Mouse (Mus musculus) v-Abl transformed pro-B cells (cell line): ENCODE measurements around the gene Zfp618.

Source experiments
- in situ Hi-C, 2 experiments: fragments of 400-800 bp; cut with MboI; formaldehyde crosslinking; loops; one replicate each; pipeline ENCODE4 v1.15.1; 2025; ENCODE audit not compliant: unreplicated experiment in 2 of 2

The Zfp618 gene

DNA sequence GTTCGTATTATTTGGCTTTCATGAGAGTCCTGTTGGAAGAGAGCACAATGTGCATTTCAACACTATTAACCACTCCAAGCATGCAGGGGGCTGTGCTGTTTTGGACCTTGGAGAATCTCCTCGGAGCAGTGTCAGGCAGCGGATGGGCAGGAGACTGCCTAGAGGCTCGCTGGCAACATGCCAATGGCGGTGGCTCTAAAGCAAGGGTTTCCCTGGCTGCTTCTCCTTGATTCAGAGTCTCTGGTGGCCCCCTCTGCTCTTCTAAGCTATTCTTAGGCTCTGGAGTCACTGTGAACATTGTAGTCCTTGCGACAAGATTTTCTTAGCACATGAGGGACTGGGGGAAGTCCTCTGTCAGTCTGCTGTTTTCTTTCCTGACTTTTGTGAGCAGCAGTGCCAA, 33.5 kb downstream of the Zfp618 start:
- in situ Hi-C loops, result no loop called here

GRCm38 (mm10) chr4:62999321-62999720, 33.9 kb downstream of the Zfp618 start:
- in situ Hi-C loops, result no loop called here

DNA sequence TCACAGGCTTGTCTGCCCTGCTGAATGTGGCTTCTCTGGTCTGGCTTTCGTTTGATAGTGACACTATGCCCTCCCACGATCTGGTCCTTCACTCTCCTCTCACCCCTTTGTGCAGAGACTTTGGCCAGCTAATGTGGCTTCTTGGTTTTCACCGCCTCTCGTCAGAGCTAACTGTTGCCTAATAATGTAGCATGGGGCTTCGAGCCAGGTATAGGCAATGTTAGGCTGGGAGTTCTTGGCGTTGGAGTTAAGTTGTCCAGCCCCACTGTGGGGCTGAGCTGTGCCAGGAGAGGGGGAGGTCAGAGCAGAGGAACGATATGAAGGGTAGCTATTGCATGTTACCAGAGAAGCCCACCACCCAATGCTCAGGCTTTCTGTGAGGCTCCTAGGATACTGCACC, 34.5 kb downstream of the Zfp618 start:
- in situ Hi-C loops, result no loop called here

DNA sequence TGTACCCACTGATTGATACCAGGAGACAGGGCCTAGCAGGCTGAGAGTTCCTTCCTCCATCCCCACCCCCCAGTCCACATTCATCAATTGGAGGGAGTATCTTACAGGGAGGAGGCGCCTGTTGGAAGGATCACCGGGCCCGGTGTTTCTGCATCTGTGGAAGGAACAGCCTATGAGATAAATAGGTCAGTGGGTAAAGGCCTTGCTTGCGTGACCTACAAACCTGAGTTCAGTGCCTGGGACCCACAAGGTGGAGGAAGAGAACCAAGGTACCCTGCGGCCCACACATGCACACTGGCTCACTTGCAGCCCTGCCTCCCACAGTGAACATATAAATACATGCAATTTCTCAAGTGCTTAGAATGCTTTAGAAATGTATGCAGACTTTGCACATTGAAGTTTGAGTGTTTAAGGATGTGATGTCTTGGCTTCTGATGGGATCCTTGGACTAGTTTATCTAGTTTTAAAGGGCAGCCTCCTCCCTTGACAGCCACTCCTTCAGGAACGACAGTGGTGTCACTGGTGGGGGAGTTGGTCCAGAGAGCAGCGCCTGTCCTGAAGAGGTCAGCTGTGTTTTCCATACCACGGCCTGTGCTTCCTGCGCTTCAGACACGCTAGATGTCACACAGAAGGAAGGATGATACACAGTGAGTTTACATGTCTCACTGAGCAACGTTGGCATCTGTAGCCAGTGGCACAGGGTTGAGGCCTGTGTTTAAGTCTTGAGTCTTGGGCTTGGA, 35.1 kb downstream of the Zfp618 start:
- in situ Hi-C loops, result no loop called here

- in situ Hi-C loops, result no loop called here
These were observed 37.0 kb downstream of the Zfp618 start for GRCm38 (mm10) chr4:63002386-63002785.

DNA sequence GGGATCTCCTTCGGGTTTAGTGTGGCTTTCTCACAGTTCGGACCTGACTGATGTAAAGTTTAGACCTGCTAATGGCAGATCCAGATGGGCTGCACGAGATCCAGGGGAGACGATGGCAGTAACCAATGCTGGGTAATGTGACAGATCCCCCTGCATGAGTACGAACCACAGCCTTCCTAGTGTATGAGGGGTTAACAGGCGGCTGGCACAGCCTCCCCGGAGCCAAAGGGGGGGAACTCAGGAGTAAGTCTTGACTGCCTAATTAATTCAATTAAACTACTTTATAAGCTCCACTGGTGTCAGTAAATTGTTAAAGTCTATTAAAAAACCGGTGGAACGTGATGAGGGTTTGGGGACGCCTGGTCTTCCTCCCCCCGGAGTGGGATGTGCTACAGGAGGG, 39.1 kb downstream of the Zfp618 start:
- in situ Hi-C loops, result no loop called here

DNA sequence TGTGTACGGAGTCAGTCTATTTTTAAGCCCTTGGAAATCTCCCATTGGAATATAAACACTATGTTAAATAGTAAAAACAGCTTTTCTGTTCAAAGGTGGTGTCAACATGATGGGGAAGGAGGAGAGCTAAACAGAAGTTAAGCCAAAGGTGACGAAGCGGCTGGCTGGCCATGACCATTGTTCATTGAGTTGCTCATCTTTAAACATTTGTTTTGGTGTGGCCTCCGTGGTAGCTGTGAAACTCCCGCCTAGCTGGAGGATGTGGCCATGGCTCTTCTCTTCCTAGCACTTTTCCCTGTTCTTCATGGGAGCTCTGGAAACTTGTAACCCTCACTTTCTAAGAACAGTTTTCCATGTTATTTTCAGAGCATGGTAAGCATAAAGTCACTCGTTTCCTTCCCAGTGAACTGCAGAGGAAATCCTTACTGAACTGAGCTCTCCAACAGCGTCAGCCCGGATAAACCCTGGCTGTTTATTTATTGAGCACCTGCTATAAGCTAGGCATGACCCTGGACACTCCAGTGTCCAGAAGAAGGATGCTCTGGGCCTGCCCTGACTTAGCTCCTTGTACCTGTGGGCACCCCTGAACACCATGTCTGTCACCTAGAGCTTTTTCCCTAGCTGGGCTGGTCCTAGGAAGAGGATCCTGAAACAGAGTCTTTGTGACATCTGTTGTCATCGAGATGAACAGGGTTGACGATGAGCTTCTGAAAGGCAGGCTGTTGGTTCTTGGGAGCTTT, 40.2 kb downstream of the Zfp618 start:
- in situ Hi-C loops, result no loop called here

DNA sequence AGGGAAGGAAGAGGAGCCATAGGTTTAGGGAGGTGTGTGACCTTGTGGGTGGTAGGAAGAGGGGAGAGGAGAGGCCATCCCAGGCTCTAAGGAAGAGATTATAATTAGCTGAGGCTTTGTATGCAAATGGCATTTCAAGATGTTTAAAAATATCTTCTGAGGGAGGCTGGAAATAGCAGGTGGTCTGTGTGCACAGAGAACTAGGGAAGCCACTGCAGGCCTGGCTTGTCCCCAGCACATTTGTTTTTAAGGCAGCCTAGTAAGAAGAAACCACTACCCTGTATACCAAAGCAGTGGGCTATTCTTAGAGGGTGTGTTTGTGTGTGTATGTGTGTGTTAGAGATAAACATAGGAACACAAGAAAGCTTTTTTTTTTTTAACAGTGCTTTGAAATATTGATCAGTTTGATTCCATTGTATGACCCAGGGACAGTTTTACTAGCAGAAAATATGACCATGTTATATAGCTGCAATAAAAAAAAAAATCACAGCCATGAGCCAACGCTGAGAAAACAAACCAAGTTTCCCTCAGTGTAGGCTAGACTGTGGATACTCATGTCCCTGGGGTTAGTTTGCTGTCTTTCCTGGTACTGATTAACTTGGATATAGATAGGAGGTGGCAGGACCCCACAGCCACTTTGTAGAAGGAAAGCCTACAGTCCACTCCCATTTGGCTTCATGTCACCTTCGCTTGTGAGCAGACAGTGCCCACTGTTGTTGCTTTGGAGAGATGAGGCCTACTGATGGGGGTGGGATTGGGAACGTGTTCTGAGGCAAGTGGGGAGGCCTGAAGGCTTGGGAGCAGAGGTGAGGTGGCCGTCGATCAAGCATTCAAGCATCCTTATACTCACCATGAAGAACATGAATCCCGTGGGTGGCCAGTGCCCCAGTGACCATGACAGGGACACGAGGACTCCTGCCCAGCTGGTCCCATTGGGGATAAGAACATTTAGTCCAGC, 41.1 kb downstream of the Zfp618 start:
- in situ Hi-C loops, result no loop called here

DNA sequence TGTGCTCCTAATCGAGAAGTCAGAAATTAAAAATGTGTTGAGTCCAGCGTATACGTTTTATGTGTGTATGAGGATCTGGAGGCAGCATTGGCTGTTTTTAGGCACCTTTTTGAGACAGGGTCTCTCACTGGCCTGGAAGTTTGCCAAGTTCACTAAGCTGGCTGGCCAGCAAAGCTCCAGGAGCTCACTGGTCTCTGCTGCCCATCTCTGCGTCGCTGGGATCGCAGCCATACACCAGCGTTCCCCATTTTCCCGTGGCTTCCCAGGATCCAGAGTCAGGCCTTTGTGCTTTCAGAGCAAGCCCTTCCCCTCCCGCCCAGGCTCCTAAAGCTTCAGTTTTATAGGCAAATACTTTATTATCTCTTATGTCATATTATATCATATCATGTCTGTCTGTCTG, 42.8 kb downstream of the Zfp618 start:
- in situ Hi-C loops, result no loop called here

- in situ Hi-C loops, result no loop called here
These were observed 43.4 kb downstream of the Zfp618 start for GRCm38 (mm10) chr4:63008822-63009221.

- in situ Hi-C loops, result no loop called here
These were observed 44.4 kb downstream of the Zfp618 start for GRCm38 (mm10) chr4:63009821-63010220.

DNA sequence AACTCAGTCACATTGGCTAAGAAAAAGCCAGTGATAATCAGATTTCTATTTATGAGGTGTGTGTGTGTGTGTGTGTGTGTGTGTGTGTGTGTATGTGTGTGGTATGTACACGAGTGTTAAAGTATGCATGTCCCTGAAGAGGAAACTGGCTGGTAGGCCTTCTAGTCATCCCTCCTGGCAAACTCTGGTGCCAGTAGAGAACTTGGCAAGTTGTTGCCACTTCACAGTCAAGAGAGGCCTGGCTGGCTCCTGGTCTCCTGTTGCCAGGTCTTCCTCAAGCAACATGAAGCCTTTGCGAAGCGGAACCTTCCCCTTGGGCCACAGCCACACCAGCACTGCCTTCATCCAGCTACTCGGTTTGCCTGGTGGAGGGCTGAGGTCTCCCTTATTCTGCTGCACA, 44.9 kb downstream of the Zfp618 start:
- in situ Hi-C loops, result no loop called here

- in situ Hi-C loops, result no loop called here
These were observed 53.2 kb downstream of the Zfp618 start for GRCm38 (mm10) chr4:63018616-63019015.

DNA sequence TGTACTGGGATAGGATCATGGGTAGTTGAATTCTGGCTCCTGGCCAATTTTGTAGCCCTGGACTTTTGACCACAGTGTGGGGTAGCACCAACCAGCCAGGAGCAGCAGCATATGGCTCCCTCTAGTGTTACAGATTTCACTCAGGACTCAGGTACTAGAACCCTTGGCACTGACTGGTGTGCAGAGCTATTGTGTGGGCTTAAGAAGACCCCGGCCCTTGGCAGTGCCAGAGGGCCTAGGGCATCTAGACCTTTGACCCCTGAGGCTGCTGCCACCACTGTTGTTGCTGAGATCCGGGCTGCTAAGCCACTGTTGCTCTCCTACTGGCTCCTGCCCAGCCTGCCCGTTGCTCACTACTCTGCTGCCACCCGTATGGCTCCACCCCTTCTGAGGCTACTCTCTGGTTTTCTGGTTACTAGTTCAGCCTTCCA, 54.1 kb downstream of the Zfp618 start:
- in situ Hi-C loops, result no loop called here

- in situ Hi-C loops, result no loop called here
These were observed 55.8 kb downstream of the Zfp618 start for GRCm38 (mm10) chr4:63021034-63021700.

GRCm38 (mm10) chr4:63023465-63023864, 58.1 kb downstream of the Zfp618 start:
- in situ Hi-C loops, result no loop called here

DNA sequence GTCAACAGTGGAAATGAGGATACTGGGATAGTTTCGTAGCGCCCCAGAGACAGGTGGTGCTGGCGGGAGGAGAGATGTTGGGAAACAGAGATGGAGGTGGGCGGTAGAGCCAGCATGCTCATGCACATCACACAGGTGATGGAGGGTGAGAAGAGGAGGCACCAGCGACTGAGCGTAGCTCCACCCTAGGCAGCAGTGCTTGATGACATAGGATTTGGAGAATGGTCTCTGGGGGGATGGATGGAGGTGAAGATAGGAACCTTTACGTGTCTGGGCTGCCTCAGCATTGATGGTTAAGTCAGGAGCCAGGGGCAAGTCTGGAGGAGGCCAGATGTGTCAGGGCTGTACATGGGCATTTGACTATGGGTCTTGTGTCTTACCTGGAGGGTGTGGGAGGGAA, 58.7 kb downstream of the Zfp618 start:
- in situ Hi-C loops, result no loop called here

DNA sequence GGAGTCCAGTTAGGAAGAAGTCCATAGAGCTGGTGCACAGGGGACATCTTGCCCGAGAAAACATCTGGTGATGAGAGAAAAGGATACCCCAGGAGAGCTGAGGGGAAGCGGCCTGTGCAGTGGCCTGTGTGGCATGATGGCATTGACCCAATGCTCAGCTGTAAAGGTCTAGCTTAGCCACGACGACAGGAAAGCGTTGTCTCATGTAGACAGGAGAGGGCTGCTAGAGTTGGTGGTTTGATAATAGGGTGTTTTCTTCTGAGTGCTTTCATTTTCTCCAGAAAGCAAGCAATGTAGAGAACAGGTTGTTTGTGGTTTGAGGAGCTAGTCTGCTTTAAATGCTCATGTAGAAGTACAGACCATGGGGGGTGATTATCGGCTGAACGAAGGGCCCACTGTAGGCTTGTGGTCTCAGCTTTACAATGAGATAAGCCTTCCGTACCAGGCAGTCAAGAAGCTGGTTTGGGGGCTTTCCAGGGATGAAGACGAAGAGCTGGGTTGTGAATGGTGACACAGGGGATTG, 59.4 kb downstream of the Zfp618 start:
- in situ Hi-C loops, result no loop called here

GRCm38 (mm10) chr4:63025306-63025705, 59.9 kb downstream of the Zfp618 start:
- in situ Hi-C loops, result no loop called here

DNA sequence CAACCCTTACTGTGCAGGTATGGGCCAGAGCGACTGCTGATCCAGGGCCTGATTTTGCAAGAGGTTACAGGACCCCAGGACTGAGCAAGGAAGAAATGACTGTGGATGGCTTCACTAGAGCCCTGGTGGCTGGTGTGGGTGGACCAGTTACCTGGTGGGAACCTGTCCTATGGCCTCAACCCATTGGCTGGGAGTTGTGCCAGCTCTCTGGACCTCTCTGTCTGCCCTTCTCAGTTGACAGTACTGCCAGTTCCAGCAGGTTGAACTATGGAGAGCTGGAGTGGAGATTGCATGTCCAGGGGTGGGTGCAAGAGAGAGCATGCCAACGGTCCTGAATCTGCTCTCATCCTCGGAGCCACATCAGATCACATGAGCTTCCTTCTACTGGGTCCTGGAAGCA, 60.9 kb downstream of the Zfp618 start:
- in situ Hi-C loops, result no loop called here
